Mouse (Mus musculus) megakaryocyte progenitor cell, adult 5-6 weeks (primary cell): ENCODE measurements at regions not wholly inside any gene's neighbourhood (a gene's known extent, or its start where the extent isn't known, plus 50 kb on each side); places are given as distances from the start of the nearest gene placed in this dataset.
"Not testable (repeated sequence)": the region's sequence is repeated elsewhere in the genome, so short reads cannot be mapped to it uniquely, and the experiment has no call there.

Source experiments
- ATAC-seq: replicated peaks from 2 replicates; pipeline ENCODE4 v1.8.0; 2016; ENCODE audit warnings: mild to moderate bottlenecking, moderate TSS enrichment, inconsistent platforms; ENCODE audit not compliant: poor library complexity

DNA sequence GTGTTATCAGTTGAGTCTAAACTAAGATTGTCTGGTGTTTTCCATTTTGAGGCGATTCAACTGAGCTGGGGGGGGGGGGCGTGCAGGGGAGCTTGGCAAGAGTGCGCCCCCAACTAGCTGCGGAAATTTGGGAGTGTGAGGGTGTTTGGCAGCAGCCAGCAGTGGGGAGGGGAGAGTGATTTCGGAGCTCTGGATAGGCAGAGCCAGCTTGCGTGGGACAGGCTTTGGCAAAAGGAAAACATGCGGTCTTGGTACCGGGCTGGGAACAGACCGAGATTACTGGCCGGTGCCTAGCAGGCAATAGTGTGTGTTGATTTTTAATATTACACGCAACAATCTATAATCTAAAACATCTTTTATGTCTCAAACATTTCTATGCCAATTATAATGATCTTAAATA is 199.4 kb upstream of the Cdk6 start:
- not testable (repeated sequence) for ATAC-seq

DNA sequence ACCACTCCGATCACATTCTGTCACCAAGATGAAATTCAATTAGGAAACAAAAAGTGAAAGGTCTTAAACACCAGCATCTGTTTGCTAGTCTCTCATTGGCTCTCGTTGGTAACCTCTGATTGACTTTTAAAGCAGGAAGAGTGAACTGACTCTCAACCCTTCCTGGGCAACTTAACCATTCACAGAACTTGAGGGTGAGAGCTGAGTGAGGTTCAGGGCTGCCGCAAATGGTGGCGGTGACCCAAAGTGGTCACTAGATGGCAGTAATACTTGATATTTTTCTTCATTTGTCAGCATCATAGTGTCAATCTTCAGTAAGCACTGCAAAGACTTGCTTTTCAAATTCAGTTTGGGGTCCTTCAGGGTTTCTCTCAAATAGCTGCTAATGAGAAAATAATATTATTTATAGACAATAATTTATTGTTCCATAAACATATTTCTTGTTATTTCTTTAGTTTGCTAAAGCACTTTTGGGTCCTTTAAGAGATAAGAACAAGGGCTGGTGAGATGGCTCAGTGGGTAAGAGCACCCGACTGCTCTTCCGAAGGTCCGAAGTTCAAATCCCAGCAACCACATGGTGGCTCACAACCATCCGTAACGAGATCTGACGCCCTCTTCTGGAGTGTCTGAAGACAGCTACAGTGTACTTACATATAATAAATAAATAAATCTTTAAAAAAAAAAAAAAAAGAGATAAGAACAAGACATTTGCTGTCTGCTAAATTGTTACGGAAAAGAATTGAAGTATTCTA is 194.6 kb upstream of the Cdk6 start:
- ATAC-seq = peak; percentile 94

DNA sequence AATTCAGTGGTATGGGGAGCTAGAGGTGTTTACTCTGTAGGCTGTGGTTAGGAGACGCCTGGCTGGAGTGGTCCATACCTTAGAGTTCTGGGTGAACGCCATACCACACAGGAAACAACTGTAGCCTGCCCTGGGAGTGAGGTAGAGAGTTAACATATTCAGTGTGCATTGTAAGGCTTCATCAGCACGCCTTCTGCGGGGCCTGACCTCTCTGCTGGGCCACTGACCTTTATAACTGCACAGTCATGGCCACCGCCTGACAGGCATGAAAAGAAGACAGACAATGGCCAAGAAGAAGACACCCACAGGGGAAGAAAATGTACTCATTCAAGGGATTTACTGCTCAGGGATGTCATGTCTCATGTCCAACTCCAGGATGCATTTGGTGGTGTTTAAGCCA is 191.4 kb upstream of the Cdk6 start:
- not testable (repeated sequence) for ATAC-seq

DNA sequence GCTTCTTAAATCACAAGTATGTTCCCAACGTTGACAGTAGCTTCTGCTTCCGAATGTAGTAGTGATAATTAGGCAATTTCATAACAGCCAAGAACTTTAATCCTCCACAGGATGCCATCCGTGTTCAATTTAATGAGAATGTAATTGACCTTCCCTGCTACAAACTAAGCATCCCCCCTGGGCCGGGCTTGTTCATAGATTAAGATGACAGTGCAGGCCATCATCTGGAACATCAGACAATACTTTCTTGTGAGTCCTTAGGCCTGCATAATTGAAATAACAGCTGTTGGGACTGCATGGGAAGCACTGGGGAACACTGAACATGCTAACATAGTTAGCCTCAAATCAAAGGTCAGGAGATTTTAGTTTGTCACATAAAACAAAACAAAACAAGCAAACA is 190.5 kb upstream of the Cdk6 start:
- ATAC-seq = not testable (repeated sequence)

DNA sequence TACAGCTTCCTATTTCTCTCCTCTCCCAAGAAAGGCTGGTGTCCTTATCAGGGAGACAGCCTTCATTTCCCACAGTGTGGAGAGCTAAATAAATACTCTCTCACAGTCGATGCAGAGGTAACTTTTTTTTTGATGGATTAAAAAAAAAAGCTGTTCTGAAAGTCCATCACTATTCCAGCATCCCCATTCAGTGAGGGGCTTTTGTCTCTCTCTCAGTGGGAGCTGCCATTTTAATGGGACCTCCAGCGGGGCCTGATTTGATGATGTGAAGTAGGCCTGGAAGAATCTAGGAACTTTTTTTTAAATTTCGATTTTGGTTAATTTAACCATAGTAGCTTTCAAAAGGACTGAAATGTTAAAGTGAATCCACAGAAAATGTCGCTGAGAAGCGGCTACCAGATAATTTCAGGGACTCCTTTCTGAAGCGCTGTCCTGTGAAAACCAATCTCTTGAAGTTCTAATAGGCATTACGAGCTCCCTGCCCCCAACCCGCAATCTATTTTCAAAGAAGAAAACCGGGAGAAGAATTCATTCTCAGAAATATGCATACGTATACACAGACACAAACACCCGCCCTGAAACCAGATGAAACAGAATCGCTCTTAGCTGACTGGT is 189.6 kb upstream of the Cdk6 start:
- ATAC-seq = not testable (repeated sequence)

DNA sequence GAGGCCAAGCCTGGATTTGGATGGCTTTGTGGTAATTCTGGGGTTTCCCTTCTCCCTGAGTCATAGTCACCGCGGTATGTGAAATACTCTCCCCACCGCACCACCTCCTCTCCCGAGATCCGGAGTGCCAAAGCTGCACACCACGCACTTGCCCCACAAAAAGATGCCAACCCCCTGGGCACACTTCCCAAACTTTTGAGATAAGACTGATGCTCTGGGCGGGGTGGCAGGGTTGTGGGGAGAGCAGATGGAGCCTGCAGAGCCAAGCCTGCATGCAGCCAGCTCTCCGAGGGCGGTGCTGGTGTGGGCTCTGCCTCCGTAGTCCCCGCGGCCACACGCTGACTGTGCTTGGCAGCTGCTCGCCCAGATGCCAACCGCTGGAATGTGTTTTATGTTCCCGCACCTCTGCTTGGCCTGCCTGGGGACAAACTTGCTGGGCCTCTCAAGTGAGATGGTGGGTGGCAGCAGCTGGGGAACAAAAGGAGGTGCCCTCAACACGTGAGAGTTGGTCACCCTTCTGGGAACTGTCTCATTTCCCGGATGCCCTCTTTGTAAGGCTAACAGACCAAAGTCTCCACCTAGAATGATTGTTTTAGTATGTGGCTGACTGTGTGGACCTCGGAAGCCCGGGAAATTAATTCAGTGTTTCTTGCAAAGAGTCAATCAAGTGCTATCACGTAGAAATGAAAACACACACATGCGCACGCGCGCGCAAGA is 189.0 kb upstream of the Cdk6 start:
- ATAC-seq = peak; percentile 95

DNA sequence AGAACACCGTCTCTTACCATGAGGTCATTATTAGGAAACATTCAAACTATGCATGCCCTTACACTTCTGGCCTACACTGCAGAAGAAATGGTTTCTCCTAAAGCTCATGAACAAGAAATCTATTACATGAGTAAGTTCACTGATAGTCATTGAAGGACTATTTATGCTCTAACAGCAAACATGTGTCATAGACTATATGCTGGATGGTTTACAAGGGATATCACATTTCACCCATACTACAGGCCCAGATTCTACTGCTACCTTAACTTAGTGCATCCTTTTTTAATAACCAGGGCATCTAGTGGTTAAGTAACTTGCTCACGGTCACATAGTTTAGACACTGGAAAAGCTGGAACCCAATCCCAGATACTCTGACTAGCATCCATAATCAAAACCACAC is 175.8 kb upstream of the Cdk6 start:
- not testable (repeated sequence) for ATAC-seq

DNA sequence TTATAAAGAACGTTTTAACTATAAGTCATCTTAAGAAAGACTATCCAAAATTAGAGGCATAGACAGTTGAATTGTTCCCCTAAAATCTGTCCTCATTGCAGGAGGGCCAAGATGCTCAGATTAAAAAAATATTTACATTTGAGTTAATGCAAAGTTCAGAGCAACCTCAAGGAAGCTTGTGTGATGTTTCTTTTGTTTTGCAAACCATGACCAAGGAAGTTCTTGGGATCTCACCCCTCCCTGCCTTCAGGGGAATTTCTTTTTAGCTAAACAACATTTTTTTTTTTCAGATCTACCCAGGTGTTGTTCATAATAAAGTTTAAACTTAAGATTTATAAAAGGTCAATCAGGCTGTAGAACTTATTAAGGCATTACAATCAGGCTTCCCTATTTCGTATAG is 174.8 kb upstream of the Cdk6 start:
- not testable (repeated sequence) for ATAC-seq

DNA sequence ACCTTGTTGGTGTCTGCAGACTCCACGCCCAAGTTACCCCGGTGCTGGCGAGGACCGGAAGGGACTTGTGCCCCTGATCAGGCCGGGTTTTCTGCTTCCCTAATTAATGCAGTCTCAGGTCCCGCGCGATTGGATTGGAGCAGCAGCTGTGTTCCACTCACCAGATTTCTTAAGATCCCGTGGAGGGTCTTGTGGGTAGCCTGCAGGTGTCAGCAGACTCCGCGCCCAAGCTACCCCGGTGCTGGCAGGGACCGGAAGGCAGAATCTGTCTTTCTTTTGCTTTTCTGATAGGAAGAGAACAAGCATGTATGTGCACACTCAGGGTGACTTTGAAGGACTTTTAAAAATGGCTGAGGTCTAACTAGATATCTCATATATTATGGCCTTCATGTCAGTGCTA is 147.7 kb upstream of the Cdk6 start:
- not testable (repeated sequence) for ATAC-seq

DNA sequence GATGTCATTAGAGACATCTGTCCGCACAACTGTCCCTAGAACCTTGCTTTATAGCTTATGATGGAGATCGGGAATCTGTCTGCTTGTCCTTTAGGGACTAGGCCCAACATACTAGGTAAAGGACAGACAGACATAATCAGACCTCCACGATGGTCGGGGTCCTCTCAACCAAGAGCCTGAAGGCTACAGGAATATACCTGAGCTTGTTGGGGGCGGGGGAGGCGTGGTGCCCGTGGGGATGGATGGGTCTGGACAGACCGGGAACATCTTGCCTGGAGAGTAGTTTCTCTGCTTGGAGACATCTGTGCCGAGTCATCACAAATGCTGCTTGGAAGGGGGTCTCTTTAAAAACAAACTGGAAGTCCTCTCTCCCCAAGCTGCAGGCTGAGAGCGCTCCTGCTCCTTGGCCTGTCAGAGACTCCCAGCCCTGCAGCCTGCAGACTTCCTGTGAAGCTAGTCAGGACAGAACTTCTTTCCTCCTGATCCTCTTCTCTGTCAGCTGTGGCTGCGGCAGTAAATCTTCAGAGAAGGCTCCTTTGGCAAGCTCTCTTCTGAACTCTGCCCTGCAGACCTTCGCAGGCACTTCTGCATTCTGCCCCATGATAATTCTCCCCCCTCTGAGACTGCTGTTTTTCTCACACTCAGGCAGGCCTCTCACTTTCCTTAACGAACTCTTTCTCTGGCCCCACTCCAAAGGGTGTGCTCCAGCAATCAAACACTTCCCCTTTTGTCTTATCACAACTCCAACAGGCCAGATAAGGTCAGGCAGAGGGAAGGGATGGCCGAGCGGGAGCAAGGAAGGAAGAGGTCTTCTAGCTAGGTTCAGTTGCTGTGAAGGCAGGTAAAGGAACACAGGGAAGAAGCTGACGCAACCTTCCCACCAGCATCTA is 143.1 kb upstream of the Cdk6 start:
- peak; percentile 93 for ATAC-seq

DNA sequence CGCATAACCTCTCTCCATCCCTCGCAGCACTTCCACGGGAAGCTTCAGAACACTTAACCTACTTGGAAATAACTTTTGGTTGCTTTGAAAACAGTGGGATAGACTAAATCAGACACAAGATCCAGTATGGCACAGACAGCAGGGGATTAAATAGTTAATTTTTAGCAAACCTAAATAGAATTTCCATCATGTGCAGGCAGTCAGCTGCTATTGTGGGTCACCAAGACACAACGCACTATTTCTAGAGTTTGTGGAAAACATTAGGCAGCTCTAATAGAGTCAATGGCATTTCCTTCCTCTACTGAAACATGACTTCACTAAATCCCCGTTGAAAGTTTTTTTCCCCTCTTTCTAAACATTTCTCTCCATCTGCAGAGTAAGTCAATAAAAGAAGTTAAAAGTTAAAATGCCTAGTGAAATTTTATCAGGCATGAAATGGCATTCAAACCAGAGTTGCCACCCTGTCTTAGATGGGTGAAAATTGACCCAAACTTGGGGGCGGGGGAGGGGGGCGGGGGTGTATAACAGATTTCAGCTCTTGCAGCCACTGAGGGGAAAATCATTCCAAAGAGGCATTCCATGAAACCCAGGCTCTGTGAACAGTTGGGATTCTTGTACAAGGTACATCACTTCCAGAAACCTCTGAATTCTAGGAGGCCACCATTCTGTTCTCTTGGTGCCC is 142.3 kb upstream of the Cdk6 start:
- ATAC-seq = peak; percentile 24; the same call in 1 of the 2 replicates

DNA sequence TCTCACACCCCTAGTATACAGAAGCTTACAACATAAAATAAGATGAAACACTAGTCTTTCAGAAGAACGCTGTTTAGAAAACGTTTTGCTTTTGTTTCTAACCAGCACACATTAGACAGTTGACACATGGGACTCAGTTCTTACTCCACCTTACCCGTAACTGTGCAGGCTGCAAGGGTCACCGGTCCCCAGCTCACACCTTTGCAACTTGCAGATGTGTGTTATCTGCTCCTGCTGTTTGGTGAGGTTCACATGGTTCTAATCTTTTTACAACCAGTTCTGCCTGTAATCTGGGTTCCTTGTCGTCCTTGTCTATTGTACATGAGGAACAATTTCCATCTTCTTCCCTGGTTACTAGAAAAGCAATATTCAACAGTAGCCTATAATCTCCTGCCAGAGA is 135.1 kb upstream of the Cdk6 start:
- ATAC-seq = peak; percentile 52

DNA sequence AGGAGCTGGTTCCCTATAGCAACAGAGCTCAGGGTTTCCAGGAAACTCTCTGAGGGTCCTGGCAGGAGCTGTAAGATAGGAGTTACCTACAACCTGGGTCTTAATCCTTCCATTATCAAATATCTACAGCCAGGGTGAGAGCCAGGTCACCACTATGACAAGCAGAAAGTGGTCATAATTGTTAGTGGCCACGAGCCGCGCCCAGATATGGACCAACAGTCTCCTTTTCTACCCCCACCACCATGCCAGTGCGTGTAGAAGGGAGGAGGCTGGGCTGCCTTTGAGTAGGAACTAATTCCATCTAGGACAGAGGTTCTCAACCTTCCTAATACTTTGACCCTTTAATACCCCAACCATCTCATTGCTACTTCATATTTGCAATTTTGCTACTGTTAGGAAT is 133.0 kb upstream of the Cdk6 start:
- ATAC-seq = not testable (repeated sequence)

DNA sequence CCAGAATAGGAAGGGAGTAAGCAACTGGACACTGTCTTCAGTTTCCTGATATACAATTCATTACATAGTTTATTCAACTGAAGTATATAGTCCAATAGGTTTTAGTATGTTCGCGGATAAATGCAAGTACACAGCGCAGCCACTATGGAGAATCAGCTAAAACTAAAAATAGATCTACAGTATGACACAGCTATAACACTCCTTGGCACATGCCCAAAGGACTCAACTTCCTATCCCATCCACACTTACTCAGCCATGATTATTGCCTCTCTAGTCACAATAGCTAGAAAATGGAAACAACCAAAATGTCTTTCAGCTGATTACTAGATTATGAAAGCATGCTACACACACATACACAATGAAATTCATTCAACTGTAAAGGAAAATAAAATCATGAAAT is 130.0 kb upstream of the Cdk6 start:
- ATAC-seq = 0 out of 2 replicates have a peak, but pooled peaks have one; percentile 31

DNA sequence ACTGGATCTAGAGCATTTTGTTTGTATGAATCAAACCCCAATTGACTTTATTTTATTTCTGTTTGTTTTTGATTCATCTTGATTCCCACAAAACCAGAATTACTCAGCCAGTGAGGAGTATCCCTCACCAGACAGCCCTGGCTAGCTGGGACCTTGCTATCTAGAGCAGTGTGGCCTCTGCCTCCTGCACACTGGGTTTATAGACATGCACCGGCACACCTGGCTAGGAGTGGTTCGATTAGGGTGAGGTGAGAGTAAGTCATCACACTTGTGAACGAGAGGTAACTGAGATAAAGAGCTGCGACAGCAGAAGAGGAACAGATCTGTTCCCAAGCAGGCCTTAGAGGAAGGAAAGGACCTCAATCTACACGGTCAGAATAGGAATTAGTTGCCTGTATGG is 125.2 kb upstream of the Cdk6 start:
- peak; percentile 31 for ATAC-seq

DNA sequence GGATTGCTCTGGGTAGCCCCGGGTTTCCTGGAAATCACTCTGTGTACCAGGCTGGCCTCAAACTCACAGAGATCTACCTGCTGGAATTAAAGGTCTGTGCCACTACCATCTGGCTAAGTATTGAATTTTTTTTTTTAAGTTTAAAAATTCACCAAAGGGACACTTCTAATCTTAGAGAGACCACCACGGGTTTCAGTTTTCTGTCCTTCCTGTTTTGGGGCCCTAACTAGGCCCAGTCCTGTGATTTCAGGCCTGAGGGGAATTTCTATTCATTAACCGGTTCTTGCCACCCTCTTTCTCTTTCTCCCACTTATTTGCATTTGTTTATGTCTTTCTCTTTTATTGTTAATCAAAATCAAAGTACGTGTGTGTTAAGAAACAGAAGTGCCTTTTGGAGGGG is 122.1 kb upstream of the Cdk6 start:
- no peak for ATAC-seq

DNA sequence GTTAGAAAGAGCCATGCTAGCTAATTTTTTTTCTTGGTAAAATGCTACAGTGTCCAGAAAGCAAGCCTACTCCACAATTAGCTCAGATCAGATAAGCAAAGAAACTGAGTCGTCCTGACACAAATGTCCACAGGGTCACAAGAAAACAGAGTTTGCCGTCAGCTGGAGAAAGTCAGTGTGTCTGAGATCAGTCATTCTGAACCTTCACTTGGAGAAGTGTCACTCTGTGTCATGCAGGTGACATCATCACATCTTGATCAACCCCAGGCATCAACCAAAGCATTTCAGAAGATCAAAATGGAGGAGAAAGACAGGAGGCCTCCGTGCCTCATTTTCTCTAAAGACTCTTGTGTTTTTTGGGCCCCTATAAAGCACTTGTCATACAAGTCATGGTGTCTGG is 121.5 kb upstream of the Cdk6 start:
- no peak for ATAC-seq

DNA sequence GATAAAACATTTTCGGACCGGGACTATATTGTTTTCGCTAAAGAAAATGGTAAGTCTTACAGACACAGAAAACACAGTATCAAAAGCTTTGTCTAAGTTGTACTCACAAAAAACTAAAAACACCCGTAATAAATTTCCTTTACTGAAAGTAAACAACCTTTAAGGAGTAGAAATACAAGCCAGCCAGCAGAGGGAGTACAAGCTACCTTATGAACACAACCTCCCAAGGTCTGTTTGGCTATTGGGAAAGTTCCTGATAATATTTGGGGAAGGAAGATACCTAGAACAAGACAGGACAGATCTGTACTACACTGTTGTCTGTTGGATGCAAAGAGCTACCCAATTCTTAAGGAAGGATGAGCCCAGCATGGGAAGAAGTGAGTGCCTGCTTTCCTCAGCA is 117.5 kb upstream of the Cdk6 start:
- ATAC-seq = peak; percentile 87

DNA sequence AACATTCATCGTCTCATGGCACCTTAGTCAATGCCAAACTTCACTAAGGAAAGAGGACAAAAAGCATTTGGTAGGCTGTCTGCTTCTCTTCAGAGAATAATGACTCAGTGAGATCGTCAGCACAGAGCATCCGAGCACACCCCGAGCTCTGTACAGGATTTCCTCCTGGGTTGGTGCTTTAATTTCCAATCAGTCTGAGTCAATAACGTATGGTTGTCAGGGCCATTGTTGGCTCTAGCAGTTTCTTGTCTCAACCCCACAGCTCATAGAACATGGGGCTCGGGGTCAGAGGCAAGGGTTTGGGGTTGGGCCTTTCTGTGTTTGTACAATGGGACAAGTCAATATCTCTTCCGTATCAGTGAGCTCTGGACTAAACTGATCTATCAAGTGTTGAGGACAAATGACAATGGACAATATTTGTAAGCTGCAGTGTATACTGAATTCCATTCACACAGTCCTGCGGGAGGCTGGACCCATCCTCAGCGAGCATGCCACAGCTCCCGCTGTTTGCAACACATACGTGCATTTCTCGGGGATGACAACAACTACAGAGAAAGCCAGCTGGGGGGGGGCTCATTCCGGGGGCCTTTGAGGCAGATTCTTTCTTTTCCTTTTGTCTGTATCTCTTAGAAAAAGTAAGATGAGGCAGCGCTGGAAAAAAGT is 116.8 kb upstream of the Cdk6 start:
- ATAC-seq = not testable (repeated sequence)

DNA sequence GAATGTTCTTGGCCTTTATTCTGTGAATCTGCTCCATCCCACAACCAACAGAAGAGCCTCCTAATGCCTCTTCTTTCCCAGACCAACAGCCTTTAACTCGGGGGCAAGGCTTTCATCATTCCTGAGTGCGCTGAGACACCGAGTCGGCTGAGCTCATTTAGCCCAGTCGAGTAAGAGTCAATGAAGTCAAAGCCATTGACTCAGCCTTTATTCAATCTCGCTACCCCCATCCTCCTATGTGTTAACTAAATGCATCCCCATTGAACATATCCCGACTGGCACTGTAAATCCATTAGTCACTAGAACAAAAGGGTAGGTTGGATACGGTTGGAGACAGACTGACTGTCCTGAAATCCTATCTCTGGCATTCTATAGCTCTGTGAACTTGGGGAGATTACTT is 115.9 kb upstream of the Cdk6 start:
- ATAC-seq = not testable (repeated sequence)
